Mouse (Mus musculus): ENCODE data around the gene Khsrp.

GRCm38 (mm10) chr17:56975391-56975790 is 55.9 kb downstream of the Khsrp start:
- no peak for TF ChIP-seq POLR2A (IDR thresholded peaks at IDR 0.05; ENCODE audit: low read depth, low read length)
- no peak for TF ChIP-seq CTCF (conservative IDR thresholded peaks at IDR 0.05 in 1 of 2, IDR thresholded peaks at IDR 0.05 in 1 of 2; ENCODE audit: low read depth in 2 of 2, low read length in 2 of 2)
- no peak for TF ChIP-seq NRF1 (IDR thresholded peaks at IDR 0.05; ENCODE audit: low read depth, low read length)
- TF ChIP-seq E2F4 (IDR thresholded peaks at IDR 0.05; ENCODE audit: insufficient replicate concordance, low read depth, low read length) = no peak
